Mouse (Mus musculus) embryonic facial prominence, embryonic 13.5 days (tissue): Measurements from ENCODE around the gene Smad6. TPM values are rescaled to one million over a fixed set of nuclear protein-coding genes. Genes with fewer than 3 reads are reported as not detected.

Source experiments
- ATAC-seq: fragments of 200-750 bp; cut with Nextera tagmentation; 2 replicates; pipeline ENCODE4 v1.8.0; 2017; ENCODE audit warnings: low read depth; ENCODE audit not compliant: insufficient number of reproducible peaks, insufficient read depth, low FRiP score, low TSS enrichment
- H3K27ac ChIP-seq: fragments of 300-500 bp; sonication (generic); 2 replicates; pipeline ENCODE4 v1.5.1; 2015; ENCODE audit warnings: moderate library complexity, mild to moderate bottlenecking, inconsistent platforms
- H3K27me3 ChIP-seq: fragments of 300-500 bp; sonication (generic); 2 replicates; pipeline ENCODE4 v1.6.1; 2015; ENCODE audit warnings: mild to moderate bottlenecking, inconsistent platforms
- H3K36me3 ChIP-seq: fragments of 300-500 bp; sonication (generic); 2 replicates; pipeline ENCODE4 v1.6.1; 2015; ENCODE audit warnings: mild to moderate bottlenecking, inconsistent platforms
- H3K4me1 ChIP-seq: fragments of 300-500 bp; sonication (generic); 2 replicates; pipeline ENCODE4 v1.6.1; 2015; ENCODE audit warnings: inconsistent platforms
- H3K4me2 ChIP-seq: fragments of 300-500 bp; sonication (generic); 2 replicates; pipeline ENCODE4 v1.6.1; 2015; ENCODE audit warnings: moderate library complexity, mild to moderate bottlenecking, inconsistent platforms
- H3K4me3 ChIP-seq: fragments of 300-500 bp; sonication (generic); 2 replicates; pipeline ENCODE4 v1.5.1; 2015; ENCODE audit warnings: mild to moderate bottlenecking, inconsistent platforms
- H3K9ac ChIP-seq: fragments of 300-500 bp; sonication (generic); 2 replicates; pipeline ENCODE4 v1.6.1; 2015; ENCODE audit warnings: mild to moderate bottlenecking, inconsistent platforms
- H3K9me3 ChIP-seq: fragments of 300-500 bp; sonication (generic); 2 replicates; pipeline ENCODE4 v1.6.1; 2016; ENCODE audit warnings: inconsistent platforms
- WGBS: fragments of 180-500 bp; shearing (Covaris S2); methylation state at CpG from one replicate; pipeline ENCODE4 v1.1.7; 2015; ENCODE audit warnings: mixed read lengths; 5-methylcytosine and 5-hydroxymethylcytosine counted together
- polyA plus RNA-seq: library from polyadenylated mRNA; unstranded; fragments of >200 nt; fragmentation: Nextera tagmentation; extraction: Ambion mirVana; gene quantifications from 2 replicates; pipeline ENCODE4 v1.2.1, GENCODE M21; 2015

Gene Smad6
- polyA plus RNA-seq, 1 experiment from 2014 or later = 17.4 TPM

GRCm38 (mm10) chr9:64020606-64021318, 1.1 kb downstream of the Smad6 start:
- under 1% methylated on average over 76 of the region's 89 CpGs for WGBS
- Histone ChIP-seq H3K4me3 (peak overlapping the region; percentile 99), H3K9ac (peak overlapping the region; percentile 99), H3K27me3 (no peaks in the 10 kb centered on the region), H3K4me2 (peak overlapping the region; percentile 98), H3K4me1 (peaks cover 47% of the 10 kb centered on the region), H3K36me3 (peaks cover 6% of the 10 kb centered on the region; the same call in 1 of the 2 replicates), H3K27ac (peak overlapping the region; percentile 99), H3K9me3 (no peaks in the 10 kb centered on the region)
- ATAC-seq = no peak

GRCm38 (mm10) chr9:64020171-64020605, 1.7 kb downstream of the Smad6 start:
- 0% methylated on average over 50 of the region's 50 CpGs for WGBS
- Histone ChIP-seq H3K27me3 (no peaks in the 10 kb centered on the region), H3K4me2 (peak overlapping the region; percentile 98), H3K9ac (peak overlapping the region; percentile 99), H3K36me3 (peaks cover 6% of the 10 kb centered on the region; the same call in 1 of the 2 replicates), H3K27ac (peak overlapping the region; percentile 99), H3K4me3 (peak overlapping the region; percentile 99), H3K9me3 (no peaks in the 10 kb centered on the region), H3K4me1 (peaks cover 53% of the 10 kb centered on the region)
- ATAC-seq = no peak

- ATAC-seq = no peak
- H3K4me3 ChIP-seq = peak overlapping the region; percentile 99
- H3K9ac ChIP-seq = peak overlapping the region; percentile 99
- peaks cover 10% of the 10 kb centered on the region for H3K36me3 ChIP-seq
- H3K4me2 ChIP-seq = peak overlapping the region; percentile 98
- no peaks in the 10 kb centered on the region for H3K27me3 ChIP-seq
- WGBS = 2% methylated on average over 10 of the region's 10 CpGs
- H3K9me3 ChIP-seq = no peaks in the 10 kb centered on the region
- H3K4me1 ChIP-seq = peaks cover 60% of the 10 kb centered on the region
- peak overlapping the region; percentile 99 for H3K27ac ChIP-seq
Observed at GRCm38 (mm10) chr9:64019036-64019886, 2.6 kb downstream of the Smad6 start.

GRCm38 (mm10) chr9:64017861-64018793, 3.7 kb downstream of the Smad6 start:
- WGBS = under 1% methylated on average over 23 of the region's 23 CpGs
- Histone ChIP-seq H3K27me3 (no peaks in the 10 kb centered on the region), H3K27ac (peak overlapping the region; percentile 99), H3K9ac (peak overlapping the region; percentile 99), H3K36me3 (peaks cover 22% of the 10 kb centered on the region), H3K4me2 (peak overlapping the region; percentile 98), H3K4me3 (peak overlapping the region; percentile 99), H3K4me1 (peaks cover 60% of the 10 kb centered on the region), H3K9me3 (no peaks in the 10 kb centered on the region)
- peak; percentile 63; the same call in 1 of the 2 replicates for ATAC-seq

GRCm38 (mm10) chr9:64016648-64017400, 5.0 kb downstream of the Smad6 start:
- peak overlapping the region; percentile 99 for H3K4me3 ChIP-seq
- H3K9ac ChIP-seq = peak overlapping the region; percentile 99
- H3K4me2 ChIP-seq = peak overlapping the region; percentile 98
- H3K36me3 ChIP-seq = peaks cover 35% of the 10 kb centered on the region
- no peaks in the 10 kb centered on the region for H3K27me3 ChIP-seq
- H3K9me3 ChIP-seq = peaks cover 3% of the 10 kb centered on the region; the same call in 1 of the 2 replicates
- no peak for ATAC-seq
- H3K4me1 ChIP-seq = peaks cover 59% of the 10 kb centered on the region
- 2% methylated on average over 25 of the region's 25 CpGs for WGBS
- peak overlapping the region; percentile 99 for H3K27ac ChIP-seq

- Histone ChIP-seq H3K4me1 (peaks cover 59% of the 10 kb centered on the region), H3K4me3 (peak overlapping the region; percentile 99), H3K27ac (peak overlapping the region; percentile 99; the same call in 1 of the 2 replicates), H3K4me2 (peak overlapping the region; percentile 98), H3K9ac (peak overlapping the region; percentile 99), H3K36me3 (peaks cover 42% of the 10 kb centered on the region), H3K9me3 (peaks cover 6% of the 10 kb centered on the region; the same call in 1 of the 2 replicates), H3K27me3 (no peaks in the 10 kb centered on the region)
- no peak for ATAC-seq
- WGBS = 44% methylated on average over 7 of the region's 7 CpGs
Observed at GRCm38 (mm10) chr9:64016092-64016491, 5.8 kb downstream of the Smad6 start.

GRCm38 (mm10) chr9:64014801-64015200, 7.1 kb downstream of the Smad6 start:
- no peak overlapping the region for H3K9ac ChIP-seq
- H3K27me3 ChIP-seq = no peaks in the 10 kb centered on the region
- peaks cover 54% of the 10 kb centered on the region for H3K36me3 ChIP-seq
- H3K4me3 ChIP-seq = no peak overlapping the region
- peaks cover 59% of the 10 kb centered on the region for H3K4me1 ChIP-seq
- 68% methylated on average over 6 of the region's 6 CpGs for WGBS
- H3K9me3 ChIP-seq = peaks cover 6% of the 10 kb centered on the region; the same call in 1 of the 2 replicates
- no peak overlapping the region for H3K27ac ChIP-seq
- no peak for ATAC-seq
- peak overlapping the region; percentile 98; the same call in 1 of the 2 replicates for H3K4me2 ChIP-seq

GRCm38 (mm10) chr9:64011356-64011755, 10.5 kb downstream of the Smad6 start:
- WGBS = 98% methylated on average over 1 of the region's 1 CpGs

GRCm38 (mm10) chr9:64002981-64003380, 18.9 kb downstream of the Smad6 start:
- 76% methylated on average over 7 of the region's 7 CpGs for WGBS
- peaks cover 96% of the 10 kb centered on the region for H3K36me3 ChIP-seq
- H3K27ac ChIP-seq = no peak overlapping the region

More at GRCm38 (mm10) chr9:64011356-64011755, 10.5 kb downstream of the Smad6 start:
- Histone ChIP-seq H3K4me1 (peaks cover 40% of the 10 kb centered on the region), H3K27ac (no peak overlapping the region), H3K4me2 (no peak overlapping the region), H3K36me3 (peaks cover 86% of the 10 kb centered on the region), H3K9me3 (peaks cover 6% of the 10 kb centered on the region; the same call in 1 of the 2 replicates), H3K27me3 (no peaks in the 10 kb centered on the region), H3K9ac (no peak overlapping the region), H3K4me3 (no peak overlapping the region)
- no peak for ATAC-seq

GRCm38 (mm10) chr9:64001081-64001480, 20.8 kb downstream of the Smad6 start:
- H3K9ac ChIP-seq = no peak overlapping the region
- H3K27me3 ChIP-seq = no peaks in the 10 kb centered on the region
- no peak overlapping the region for H3K27ac ChIP-seq
- H3K4me2 ChIP-seq = no peak overlapping the region
- ATAC-seq = no peak
- no peak overlapping the region for H3K4me3 ChIP-seq
- H3K9me3 ChIP-seq = no peaks in the 10 kb centered on the region
- H3K36me3 ChIP-seq = peaks cover 83% of the 10 kb centered on the region
- peaks cover 55% of the 10 kb centered on the region for H3K4me1 ChIP-seq
- WGBS = 68% methylated on average over 7 of the region's 7 CpGs

More at GRCm38 (mm10) chr9:64002981-64003380, 18.9 kb downstream of the Smad6 start:
- Histone ChIP-seq H3K9me3 (no peaks in the 10 kb centered on the region), H3K4me3 (no peak overlapping the region), H3K4me2 (no peak overlapping the region), H3K4me1 (peaks cover 48% of the 10 kb centered on the region), H3K27me3 (no peaks in the 10 kb centered on the region), H3K9ac (no peak overlapping the region)
- no peak for ATAC-seq
